Mouse (Mus musculus) CD4-positive, CD25-positive, alpha-beta regulatory T cell, adult 2 months (primary cell): Measurements from ENCODE around the gene Vmn1r57.
"Not testable (repeated sequence)": the region's sequence is repeated elsewhere in the genome, so short reads cannot be mapped to it uniquely, and the experiment has no call there.

Experiments
- DNase-seq: peaks from one replicate; pipeline ENCODE4 v3.0.0-alpha.2; 2012; ENCODE audit warnings: low read depth, low spot score

Gene Vmn1r57

DNA sequence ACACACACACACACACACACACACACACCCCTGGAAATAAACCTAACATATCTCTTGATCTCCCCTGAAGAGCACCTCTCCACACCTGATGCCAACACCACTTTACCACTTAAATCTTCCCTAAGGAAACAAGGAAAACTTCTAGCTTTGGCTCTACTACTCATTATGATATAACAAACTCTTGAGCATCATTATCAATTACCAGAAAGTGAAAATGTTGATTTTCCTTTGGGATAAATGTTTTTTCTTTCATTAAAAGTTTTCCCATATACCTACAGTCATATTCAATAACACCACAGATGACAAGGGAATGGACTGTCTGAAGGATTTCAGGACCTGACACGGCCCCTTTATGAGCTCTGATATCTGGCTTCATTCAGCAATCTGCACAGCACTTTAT lies at the start of gene Vmn1r57:
Gene Vmn1r57 (plus strand): TSS at position 301 of the 400 bp plus-strand sequence.
- DNase-seq = not testable (repeated sequence)

DNA sequence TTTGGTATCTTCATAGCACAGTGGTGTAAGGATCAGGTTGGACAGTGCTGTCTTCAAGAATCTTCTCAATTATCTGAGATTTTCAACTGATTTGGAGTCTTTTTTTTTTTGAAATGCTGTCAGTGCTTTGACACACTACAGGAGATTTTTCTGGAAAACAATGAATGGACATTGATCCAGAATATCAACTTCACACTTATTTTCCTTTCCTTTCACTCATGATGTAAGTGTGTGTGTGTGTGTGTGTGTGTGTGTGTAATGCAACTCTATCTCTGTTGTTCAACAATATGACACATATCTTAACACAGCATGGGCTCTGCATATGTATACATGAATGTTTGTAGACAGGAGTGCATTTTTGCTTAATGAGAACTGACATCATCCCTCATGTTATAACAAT lies 21.6 kb upstream of the Vmn1r57 start, which contains the start of gene Vmn1r56:
Gene Vmn1r56 (minus strand): TSS at position 101 of the 400 bp plus-strand sequence.
- DNase-seq = not testable (repeated sequence)

DNA sequence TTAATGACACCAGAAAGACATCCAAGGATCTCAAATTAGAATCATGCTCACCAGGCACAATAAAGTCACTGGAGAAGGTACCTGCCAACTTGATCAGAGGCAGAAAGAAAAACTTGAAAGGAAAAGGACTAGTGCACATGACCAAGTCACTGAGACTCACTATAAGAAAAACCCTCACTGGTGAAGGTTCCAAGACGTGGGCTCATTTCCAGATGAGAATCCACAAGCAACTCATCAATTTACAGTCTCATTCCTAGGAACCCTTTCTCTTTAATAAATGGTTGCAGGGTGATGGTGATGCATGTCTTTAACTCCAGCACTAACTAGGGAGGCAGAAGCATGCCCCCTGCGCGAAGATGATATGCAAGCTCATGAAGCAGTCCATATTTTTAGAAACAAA lies 44.8 kb downstream of the Vmn1r57 start:
- no peak for DNase-seq
